Mouse (Mus musculus) cerebellum, adult 2 months (tissue): ENCODE measurements around the gene Atf6b.

Experiments used
- CTCF ChIP-seq: fragments of 200-500 bp; IDR thresholded peaks from 2 replicates; pipeline ENCODE4 v1.5.1; 2011; ENCODE audit warnings: low read depth, mild to moderate bottlenecking, control low read depth, low read length, moderate library complexity, borderline replicate concordance; ENCODE audit not compliant: insufficient read depth
- POLR2A ChIP-seq: fragments of 200-500 bp; IDR thresholded peaks from 2 replicates; pipeline ENCODE4 v1.6.1; 2011; ENCODE audit warnings: low read length, control low read depth, borderline replicate concordance; ENCODE audit not compliant: insufficient read depth

DNA sequence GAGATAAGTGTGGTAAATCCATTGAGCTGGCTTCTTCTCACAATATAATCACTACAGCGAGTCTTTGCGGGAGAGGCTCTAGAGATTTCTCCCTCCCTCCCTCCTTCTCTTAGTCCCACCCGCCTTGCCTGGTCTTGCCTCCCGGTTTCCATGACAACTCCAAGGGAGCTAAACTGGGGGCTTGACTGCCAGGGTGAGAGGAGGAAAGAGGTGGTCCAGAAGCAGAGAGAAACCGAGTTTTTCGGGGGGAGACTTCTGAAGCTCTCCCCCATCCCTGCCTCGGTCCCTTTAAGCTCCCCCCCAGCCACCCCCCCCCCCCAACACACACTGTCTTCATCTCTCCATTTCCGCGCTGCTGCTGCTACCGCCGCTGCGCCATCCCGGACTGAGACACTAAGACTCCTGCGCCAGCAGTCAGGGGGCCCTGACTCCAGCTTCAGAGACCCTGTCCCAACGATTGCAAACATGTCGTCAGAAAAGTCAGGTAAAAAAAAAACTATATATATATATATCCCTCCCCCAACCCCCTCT is 17.7 kb upstream of the Atf6b start, which contains the start of gene Prrt1:
- TF ChIP-seq CTCF: no peak
- no peak for TF ChIP-seq POLR2A
